Mouse (Mus musculus): Measurements from ENCODE around the gene 4930469K13Rik. TPM values are rescaled to one million over a fixed set of nuclear protein-coding genes. Genes with fewer than 3 reads are reported as not detected.

The 4930469K13Rik gene
- polyA plus RNA-seq, 1 experiment from 2014 or later, result not detected

DNA sequence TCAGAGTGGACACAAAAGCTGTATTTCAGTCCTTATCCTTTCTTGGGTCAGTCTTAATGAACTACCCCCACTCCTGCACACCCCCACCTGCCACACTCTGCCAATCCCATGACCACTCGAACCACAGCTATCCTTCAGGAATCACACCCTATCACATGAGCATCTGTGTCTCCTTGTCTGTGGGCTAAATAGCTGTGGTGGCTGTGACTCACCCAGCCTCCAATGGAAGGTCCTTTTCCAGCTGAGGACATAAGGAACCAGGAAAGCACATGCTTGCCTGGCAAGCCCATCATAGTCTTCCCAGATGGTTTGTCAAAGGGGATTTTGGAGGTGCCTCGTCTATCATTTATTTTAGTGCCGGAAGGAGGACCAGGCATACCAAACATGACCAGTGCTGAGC lies 20.0 kb upstream of the 4930469K13Rik start:
- 56% methylated on average over 3 of the region's 3 CpGs for WGBS (ENCODE audit: insufficient replicate concordance)
- Histone ChIP-seq H3K27ac (ENCODE audit: low read length) (no peak overlapping the region), H3K27me3 (ENCODE audit: control insufficient read depth, insufficient read depth, low read depth, low read length) (no peaks in the 10 kb centered on the region), H3K9me3 (replicated peaks; ENCODE audit: control insufficient read depth, low read length) (no peaks in the 10 kb centered on the region), H3K36me3 (ENCODE audit: control insufficient read depth, insufficient read depth) (no peaks in the 10 kb centered on the region), H3K4me3 (ENCODE audit: low read depth, low read length) (no peak overlapping the region), H3K4me2 (ENCODE audit: low read depth, low read length) (no peak overlapping the region), H3K9ac (ENCODE audit: low read depth, low read length) (no peak overlapping the region), H3K4me1 (ENCODE audit: control insufficient read depth, low read depth, low read length) (no peaks in the 10 kb centered on the region)
- ATAC-seq (ENCODE audit: low read depth), result no peak

DNA sequence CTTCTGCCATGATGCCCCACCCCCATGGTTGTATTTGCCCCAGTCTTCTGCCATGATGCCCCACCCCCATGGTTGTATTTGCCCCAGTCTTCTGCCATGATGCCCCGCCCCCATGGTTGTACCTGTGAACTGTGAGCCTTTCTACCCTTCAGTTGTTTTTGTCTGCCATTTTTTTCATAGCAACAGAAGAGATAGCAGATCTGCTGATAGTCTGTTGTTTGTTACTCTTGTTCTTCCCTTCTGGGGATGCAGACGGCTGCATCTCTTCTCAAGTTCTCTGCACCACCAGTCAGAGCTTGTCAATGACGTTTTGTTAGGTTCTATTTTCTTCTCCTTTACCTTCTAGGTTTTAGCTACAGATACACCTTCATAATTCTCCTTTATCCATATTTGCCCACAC lies 19.2 kb upstream of the 4930469K13Rik start:
- 41% methylated on average over 3 of the region's 3 CpGs for WGBS (ENCODE audit: insufficient replicate concordance)
- Histone ChIP-seq H3K4me2 (ENCODE audit: low read depth, low read length) (no peak overlapping the region), H3K36me3 (ENCODE audit: control insufficient read depth, insufficient read depth) (no peaks in the 10 kb centered on the region), H3K4me1 (ENCODE audit: control insufficient read depth, low read depth, low read length) (no peaks in the 10 kb centered on the region), H3K27ac (ENCODE audit: low read length) (no peak overlapping the region), H3K9ac (ENCODE audit: low read depth, low read length) (no peak overlapping the region), H3K4me3 (ENCODE audit: low read depth, low read length) (no peak overlapping the region), H3K9me3 (replicated peaks; ENCODE audit: control insufficient read depth, low read length) (no peaks in the 10 kb centered on the region), H3K27me3 (ENCODE audit: control insufficient read depth, insufficient read depth, low read depth, low read length) (no peaks in the 10 kb centered on the region)
- ATAC-seq (ENCODE audit: low read depth), result no peak

DNA sequence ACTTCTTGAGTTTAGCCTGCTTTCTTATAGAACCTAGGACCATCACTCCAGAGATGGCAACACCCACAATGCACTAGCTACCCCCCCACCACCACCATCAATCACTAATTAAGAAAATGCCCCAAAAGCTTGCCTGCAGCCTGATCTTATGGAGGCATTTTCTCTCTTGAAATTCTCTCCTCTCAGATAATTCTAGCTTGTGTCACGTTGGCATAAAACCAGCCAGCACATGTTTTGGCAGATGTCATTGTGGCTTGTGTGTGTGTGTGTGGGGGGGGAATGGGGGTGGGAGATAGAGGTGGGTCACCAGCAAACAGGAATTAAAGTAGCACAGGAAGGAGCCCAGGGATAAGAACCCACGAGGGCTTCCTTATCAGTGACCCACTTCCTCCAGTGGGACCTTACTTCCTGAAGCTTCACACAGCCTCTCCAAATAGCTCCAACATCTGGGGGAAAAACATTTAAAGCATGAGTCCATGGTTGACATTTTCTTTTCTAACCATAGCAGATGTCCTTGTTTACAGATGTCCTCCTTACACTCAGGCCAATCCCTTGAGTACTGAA lies 18.3 kb upstream of the 4930469K13Rik start:
- Histone ChIP-seq H3K9me3 (replicated peaks; ENCODE audit: control insufficient read depth, low read length) (no peaks in the 10 kb centered on the region), H3K9ac (ENCODE audit: low read depth, low read length) (no peak overlapping the region), H3K27ac (ENCODE audit: low read length) (no peak overlapping the region), H3K4me2 (ENCODE audit: low read depth, low read length) (no peak overlapping the region), H3K4me1 (ENCODE audit: control insufficient read depth, low read depth, low read length) (no peaks in the 10 kb centered on the region), H3K27me3 (ENCODE audit: control insufficient read depth, insufficient read depth, low read depth, low read length) (no peaks in the 10 kb centered on the region), H3K36me3 (ENCODE audit: control insufficient read depth, insufficient read depth) (no peaks in the 10 kb centered on the region), H3K4me3 (ENCODE audit: low read depth, low read length) (no peak overlapping the region)
- 4% methylated on average over 2 of the region's 2 CpGs for WGBS (ENCODE audit: insufficient replicate concordance)
- ATAC-seq (ENCODE audit: low read depth), result peak; percentile 41

DNA sequence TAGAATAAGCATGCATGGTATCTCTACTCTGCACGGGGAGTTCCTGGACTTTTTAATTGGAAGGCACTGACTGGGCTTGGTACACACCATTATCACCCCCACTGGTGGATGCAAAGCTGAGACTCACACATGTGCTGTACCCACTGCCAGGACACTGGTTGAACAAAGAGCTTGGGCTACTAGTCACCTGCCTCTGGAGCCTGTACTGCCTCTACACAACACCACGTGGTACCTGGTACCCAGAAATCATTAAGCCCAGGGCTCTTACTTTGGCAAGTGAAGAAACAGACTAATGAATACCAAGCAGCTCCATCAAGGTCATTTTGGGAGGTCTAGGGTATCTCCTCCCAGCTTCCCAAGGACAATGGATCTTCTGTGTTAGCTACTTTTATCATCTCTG lies 15.4 kb upstream of the 4930469K13Rik start:
- Histone ChIP-seq H3K4me2 (ENCODE audit: low read depth, low read length) (no peak overlapping the region), H3K36me3 (ENCODE audit: control insufficient read depth, insufficient read depth) (no peaks in the 10 kb centered on the region), H3K27ac (ENCODE audit: low read length) (no peak overlapping the region), H3K27me3 (ENCODE audit: control insufficient read depth, insufficient read depth, low read depth, low read length) (no peaks in the 10 kb centered on the region), H3K4me3 (ENCODE audit: low read depth, low read length) (no peak overlapping the region), H3K4me1 (ENCODE audit: control insufficient read depth, low read depth, low read length) (no peaks in the 10 kb centered on the region), H3K9ac (ENCODE audit: low read depth, low read length) (no peak overlapping the region), H3K9me3 (replicated peaks; ENCODE audit: control insufficient read depth, low read length) (no peaks in the 10 kb centered on the region)
- WGBS (ENCODE audit: insufficient replicate concordance), result 52% methylated on average over 2 of the region's 2 CpGs
- ATAC-seq (ENCODE audit: low read depth), result no peak

DNA sequence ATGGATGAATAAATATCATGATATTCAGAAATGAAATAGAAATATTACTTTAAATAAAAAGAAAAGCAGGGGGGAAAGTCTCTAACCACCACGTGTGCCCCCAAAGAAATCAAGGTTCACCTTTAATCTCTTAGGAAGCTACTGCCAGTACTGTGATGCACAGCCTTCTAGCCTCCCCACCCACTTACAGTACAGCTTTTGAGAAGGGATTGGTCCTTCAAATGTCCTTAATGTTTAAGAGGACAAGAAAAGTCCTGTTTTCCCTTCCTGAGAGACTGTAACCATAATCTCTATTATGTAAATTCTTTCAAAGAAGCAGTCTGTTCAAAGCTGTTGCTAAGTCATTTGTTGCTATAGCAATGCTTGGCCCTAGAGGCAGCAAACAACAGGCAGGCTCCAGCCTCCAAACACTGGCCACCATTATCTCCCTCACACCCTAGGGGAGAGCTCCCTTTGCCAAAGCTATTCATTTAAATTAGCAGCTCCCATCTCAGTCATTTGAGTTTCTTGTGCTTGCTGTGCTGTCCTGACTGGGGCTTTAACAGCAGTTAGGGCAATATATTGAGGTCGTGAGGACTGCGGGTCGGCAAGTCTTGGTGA lies 14.5 kb upstream of the 4930469K13Rik start:
- ATAC-seq (ENCODE audit: low read depth), result no peak
- no peak overlapping the region for H3K9ac ChIP-seq (ENCODE audit: low read depth, low read length)
- H3K27ac ChIP-seq (ENCODE audit: low read length), result no peak overlapping the region
- no peaks in the 10 kb centered on the region for H3K36me3 ChIP-seq (ENCODE audit: control insufficient read depth, insufficient read depth)
- no peaks in the 10 kb centered on the region for H3K27me3 ChIP-seq (ENCODE audit: control insufficient read depth, insufficient read depth, low read depth, low read length)
- no peak overlapping the region for H3K4me2 ChIP-seq (ENCODE audit: low read depth, low read length)
- WGBS (ENCODE audit: insufficient replicate concordance), result 50% methylated on average over 4 of the region's 4 CpGs
- no peaks in the 10 kb centered on the region for H3K9me3 ChIP-seq (replicated peaks; ENCODE audit: control insufficient read depth, low read length)
- H3K4me3 ChIP-seq (ENCODE audit: low read depth, low read length), result no peak overlapping the region
- H3K4me1 ChIP-seq (ENCODE audit: control insufficient read depth, low read depth, low read length), result no peaks in the 10 kb centered on the region

DNA sequence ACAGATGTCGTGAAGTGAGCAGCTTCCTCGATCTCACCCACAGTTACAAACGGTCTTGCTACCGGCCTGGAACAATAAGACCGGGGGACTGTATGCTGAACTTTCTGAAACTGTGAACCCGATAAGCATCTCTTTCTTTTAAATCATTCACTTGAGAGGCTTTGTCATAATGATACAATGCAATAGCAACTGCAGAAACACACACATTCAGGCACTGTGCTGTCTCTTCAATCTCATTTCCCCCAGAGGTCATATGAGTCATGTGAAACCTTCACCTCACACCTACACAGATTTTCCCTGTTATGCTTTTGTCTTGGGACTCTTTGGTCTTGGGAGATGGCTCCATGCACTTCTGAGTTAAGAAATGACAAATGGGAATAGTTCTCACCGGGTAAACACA lies 13.6 kb upstream of the 4930469K13Rik start:
- ATAC-seq (ENCODE audit: low read depth), result no peak
- Histone ChIP-seq H3K4me3 (ENCODE audit: low read depth, low read length) (no peak overlapping the region), H3K27ac (ENCODE audit: low read length) (no peak overlapping the region), H3K27me3 (ENCODE audit: control insufficient read depth, insufficient read depth, low read depth, low read length) (no peaks in the 10 kb centered on the region), H3K4me2 (ENCODE audit: low read depth, low read length) (no peak overlapping the region), H3K36me3 (ENCODE audit: control insufficient read depth, insufficient read depth) (no peaks in the 10 kb centered on the region), H3K9me3 (replicated peaks; ENCODE audit: control insufficient read depth, low read length) (no peaks in the 10 kb centered on the region), H3K4me1 (ENCODE audit: control insufficient read depth, low read depth, low read length) (no peaks in the 10 kb centered on the region), H3K9ac (ENCODE audit: low read depth, low read length) (no peak overlapping the region)
- WGBS (ENCODE audit: insufficient replicate concordance), result 45% methylated on average over 7 of the region's 7 CpGs

DNA sequence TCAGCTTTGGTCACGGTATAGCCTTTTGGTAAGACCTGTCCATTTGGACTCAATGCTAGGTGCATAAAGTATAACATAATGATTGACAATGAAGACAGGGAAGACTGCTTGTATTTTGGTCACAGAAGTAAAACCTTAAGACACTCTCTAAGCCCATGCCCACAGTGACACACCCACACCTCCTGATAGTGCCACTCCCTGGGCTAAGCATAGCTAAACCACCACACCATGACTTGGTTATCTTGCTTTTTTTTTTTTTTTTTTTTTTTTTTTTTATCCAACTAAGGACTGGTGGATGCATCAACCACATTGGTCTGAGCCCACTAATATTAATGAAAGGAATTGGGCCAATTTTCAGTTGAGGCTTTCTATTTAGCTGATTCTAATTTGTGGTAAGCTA lies 10.9 kb upstream of the 4930469K13Rik start:
- Histone ChIP-seq H3K4me1 (ENCODE audit: control insufficient read depth, low read depth, low read length) (no peaks in the 10 kb centered on the region), H3K27ac (ENCODE audit: low read length) (no peak overlapping the region), H3K27me3 (ENCODE audit: control insufficient read depth, insufficient read depth, low read depth, low read length) (no peaks in the 10 kb centered on the region), H3K4me3 (ENCODE audit: low read depth, low read length) (no peak overlapping the region), H3K9me3 (replicated peaks; ENCODE audit: control insufficient read depth, low read length) (no peaks in the 10 kb centered on the region), H3K36me3 (ENCODE audit: control insufficient read depth, insufficient read depth) (no peaks in the 10 kb centered on the region), H3K9ac (ENCODE audit: low read depth, low read length) (no peak overlapping the region), H3K4me2 (ENCODE audit: low read depth, low read length) (no peak overlapping the region)
- WGBS (ENCODE audit: insufficient replicate concordance), result 82% methylated on average over 1 of the region's 1 CpGs
- ATAC-seq (ENCODE audit: low read depth), result no peak

DNA sequence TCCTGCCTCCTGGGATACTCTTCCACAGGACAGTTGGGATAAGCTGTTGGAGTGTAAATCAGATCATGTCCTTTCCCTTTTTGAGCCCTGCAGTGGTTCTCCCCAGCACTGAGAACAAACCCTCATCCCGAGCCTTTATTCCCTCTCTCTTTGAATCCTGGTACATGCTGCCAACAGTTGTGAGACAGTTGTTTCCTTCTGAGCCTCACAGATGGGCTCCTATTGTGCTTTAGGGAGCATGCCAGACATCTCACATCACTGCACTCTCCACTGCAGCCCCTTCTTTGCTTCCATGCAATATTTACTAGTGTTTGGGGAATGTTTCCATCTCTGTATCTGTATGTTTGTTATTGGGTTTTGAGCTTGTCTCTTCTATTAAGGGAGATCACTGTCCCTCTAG lies 6.6 kb upstream of the 4930469K13Rik start:
- H3K9me3 ChIP-seq (replicated peaks; ENCODE audit: control insufficient read depth, low read length), result no peaks in the 10 kb centered on the region
- no peak overlapping the region for H3K9ac ChIP-seq (ENCODE audit: low read depth, low read length)
- H3K4me1 ChIP-seq (ENCODE audit: control insufficient read depth, low read depth, low read length), result no peaks in the 10 kb centered on the region
- no peak overlapping the region for H3K4me2 ChIP-seq (ENCODE audit: low read depth, low read length)
- ATAC-seq (ENCODE audit: low read depth), result no peak
- H3K36me3 ChIP-seq (ENCODE audit: control insufficient read depth, insufficient read depth), result no peaks in the 10 kb centered on the region
- H3K27ac ChIP-seq (ENCODE audit: low read length), result no peak overlapping the region
- 43% methylated on average over 1 of the region's 1 CpGs for WGBS (ENCODE audit: insufficient replicate concordance)
- no peak overlapping the region for H3K4me3 ChIP-seq (ENCODE audit: low read depth, low read length)
- no peaks in the 10 kb centered on the region for H3K27me3 ChIP-seq (ENCODE audit: control insufficient read depth, insufficient read depth, low read depth, low read length)

DNA sequence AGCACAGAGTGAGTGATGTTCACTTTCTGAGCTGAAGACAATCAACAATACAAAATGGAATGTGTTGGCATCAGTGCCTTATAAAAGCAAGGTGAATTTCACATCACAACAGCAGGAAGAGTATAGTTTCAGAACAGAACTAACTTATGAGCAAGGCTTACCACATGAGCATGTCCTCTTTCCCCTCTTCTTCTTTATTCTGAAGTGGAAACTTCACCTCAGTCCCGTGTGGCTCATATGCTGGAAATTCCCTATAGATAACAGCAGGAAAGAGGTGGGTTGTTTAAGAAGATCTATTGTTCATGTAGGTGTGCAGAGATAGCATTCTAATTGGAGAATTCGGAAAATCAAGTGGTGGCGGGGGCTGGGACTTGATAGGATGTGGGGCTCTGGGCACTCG lies 3.5 kb upstream of the 4930469K13Rik start:
- H3K27ac ChIP-seq (ENCODE audit: low read length), result no peak overlapping the region
- H3K4me2 ChIP-seq (ENCODE audit: low read depth, low read length), result no peak overlapping the region
- no peaks in the 10 kb centered on the region for H3K4me1 ChIP-seq (ENCODE audit: control insufficient read depth, low read depth, low read length)
- no peak for ATAC-seq (ENCODE audit: low read depth)
- H3K36me3 ChIP-seq (ENCODE audit: control insufficient read depth, insufficient read depth), result no peaks in the 10 kb centered on the region
- no peaks in the 10 kb centered on the region for H3K9me3 ChIP-seq (replicated peaks; ENCODE audit: control insufficient read depth, low read length)
- no peak overlapping the region for H3K9ac ChIP-seq (ENCODE audit: low read depth, low read length)
- no peak overlapping the region for H3K4me3 ChIP-seq (ENCODE audit: low read depth, low read length)
- H3K27me3 ChIP-seq (ENCODE audit: control insufficient read depth, insufficient read depth, low read depth, low read length), result no peaks in the 10 kb centered on the region
- 57% methylated on average over 4 of the region's 4 CpGs for WGBS (ENCODE audit: insufficient replicate concordance)
